12 mouse cellular contexts compared by ENCODE assay signal in the genomic region with DNA sequence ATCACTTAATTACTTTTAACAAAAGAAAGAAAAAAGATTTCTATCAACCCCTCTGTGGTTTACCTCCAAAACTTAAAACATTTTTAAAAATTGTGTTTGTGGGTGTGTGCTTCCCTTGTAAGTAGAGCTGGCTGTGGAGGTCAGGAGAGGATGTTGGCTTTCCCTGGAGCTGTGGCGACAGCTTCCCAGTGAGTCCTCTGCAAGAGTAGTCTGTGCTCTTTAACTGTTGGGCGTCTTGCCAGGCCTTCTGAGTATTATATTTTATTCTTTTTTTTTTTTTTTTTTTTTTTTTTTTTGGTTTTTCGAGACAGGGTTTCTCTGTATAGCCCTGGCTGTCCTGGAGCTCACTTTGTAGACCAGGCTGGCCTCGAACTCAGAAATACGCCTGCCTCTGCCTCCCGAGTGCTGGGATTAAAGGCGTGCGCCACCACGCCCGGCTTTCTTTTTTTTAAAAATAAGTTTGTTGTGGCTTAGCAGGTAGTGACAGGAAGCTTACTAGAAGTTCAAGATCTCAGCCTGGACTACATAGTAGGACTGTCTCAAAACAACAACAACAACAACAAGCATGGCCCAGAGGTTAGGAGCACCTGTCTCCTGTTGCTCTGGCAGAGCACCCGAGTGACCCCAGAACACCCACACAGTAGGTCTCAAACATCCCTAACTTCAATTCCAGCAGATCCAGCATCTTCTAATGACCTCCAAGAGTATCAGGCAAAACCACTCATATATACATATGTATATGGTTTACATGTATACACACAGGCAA.
DNase-seq lines count a peak whose midpoint lies in the region.
"Had no signal": no experiment of that assay in that cellular context is flagged by ENCODE, and none has a peak within 500 bp of the region (broad histone marks: within the 10 kb centered on the region; RNA-seq: fewer than 3 reads in every experiment).

No protein-coding gene starts in this region.

- DNase-seq in heart, adult 11 months = peak; percentile 84
- DNase-seq in heart, adult 9 months (ENCODE audit: low spot score in 2 of 2) = no peak
- peak; percentile 54 to 65 for DNase-seq in kidney, postnatal 4 days
- DNase-seq in kidney, adult 8-10 months = no peak
- DNase-seq in 3T3-L1 (ENCODE audit: low read depth, low spot score) = peak; percentile 78
- DNase-seq in NIH3T3 (ENCODE audit: low read depth) = peak; percentile 90
- DNase-seq in thymus, postnatal 14 days = no peak
- DNase-seq: adrenal gland, adult 8-10 months; cerebellum, adult 2 months; forebrain, postnatal 0 days; liver; liver, postnatal 0 days had no signal

Comparison
In these comparisons a context has a peak if more than half of its experiments do, and no peak if none do; other contexts are left out.
1. DNase-seq: peak in heart, adult 11 months (single experiment), kidney, postnatal 4 days (2 of 2), 3T3-L1 (single experiment) and NIH3T3 (single experiment); none in heart, adult 9 months (0 of 2), kidney, adult 8-10 months (0 of 2) and thymus, postnatal 14 days (single experiment).